Mouse (Mus musculus) small intestine, adult 2 months (tissue): ENCODE measurements around the gene Alpk3. TPM values are rescaled to one million over a fixed set of nuclear protein-coding genes. Genes with fewer than 3 reads are reported as not detected.

ENCODE experiments used
- H3K27ac ChIP-seq: fragments of 200-500 bp; 2 replicates; pipeline ENCODE4 v1.5.1; 2012; ENCODE audit warnings: low read depth, low read length, control low read depth, inconsistent platforms; ENCODE audit not compliant: insufficient read depth
- H3K27me3 ChIP-seq: fragments of 200-500 bp; 2 replicates; pipeline ENCODE4 v1.6.1; 2012; ENCODE audit warnings: mild to moderate bottlenecking, moderate library complexity, low read length, inconsistent platforms; ENCODE audit not compliant: control insufficient read depth, insufficient read depth
- H3K36me3 ChIP-seq: fragments of 200-500 bp; 2 replicates; pipeline ENCODE4 v1.6.1; 2012; ENCODE audit warnings: mild to moderate bottlenecking, low read length, control low read depth, inconsistent platforms; ENCODE audit not compliant: control insufficient read depth, insufficient read depth
- H3K4me1 ChIP-seq: fragments of 200-500 bp; 2 replicates; pipeline ENCODE4 v1.6.1; 2012; ENCODE audit warnings: low read length, inconsistent platforms, mixed read lengths; ENCODE audit not compliant: control insufficient read depth, insufficient read depth, insufficient read length
- H3K4me3 ChIP-seq: fragments of 200-500 bp; 2 replicates; pipeline ENCODE4 v1.5.1; 2012; ENCODE audit warnings: low read depth, mild to moderate bottlenecking, control low read depth, inconsistent platforms, low read length, moderate library complexity
- CTCF ChIP-seq: fragments of 200-500 bp; IDR thresholded peaks from 2 replicates; pipeline ENCODE4 v1.5.1; 2012; ENCODE audit warnings: low read depth, mild to moderate bottlenecking, control low read depth, inconsistent platforms, low read length, moderate library complexity, mixed read lengths; ENCODE audit not compliant: insufficient replicate concordance, insufficient read length; ENCODE audit errors: extremely low read depth
- POLR2A ChIP-seq: fragments of 200-500 bp; IDR thresholded peaks from 2 replicates; pipeline ENCODE4 v1.6.1; 2012; ENCODE audit warnings: low read depth, mild to moderate bottlenecking, control low read depth, inconsistent platforms, low read length, moderate library complexity
- WGBS: fragments of 180-500 bp; shearing (Covaris S2); methylation state at CpG from one replicate; pipeline ENCODE4 v1.1.7; 2018; 5-methylcytosine and 5-hydroxymethylcytosine counted together
- polyA plus RNA-seq: library from polyadenylated mRNA; depleted of rRNA; stranded (reverse); fragments of >200 nt; gene quantifications from 2 replicates; pipeline ENCODE4 v1.2.3, GENCODE M21; 2012

Gene Alpk3
- polyA plus RNA-seq, 1 experiment = 0.08 TPM

- TF ChIP-seq POLR2A (no peak), CTCF (no peak)
- H3K27me3 ChIP-seq = no peaks in the 10 kb centered on the region
- no peaks in the 10 kb centered on the region for H3K36me3 ChIP-seq
- no peak overlapping the region for H3K4me3 ChIP-seq
- H3K27ac ChIP-seq = no peak overlapping the region
- no peaks in the 10 kb centered on the region for H3K4me1 ChIP-seq
- 66% methylated on average over 6 of the region's 6 CpGs for WGBS
These were observed 36.8 kb downstream of the Alpk3 start for GRCm38 (mm10) chr7:81094104-81094757.

DNA sequence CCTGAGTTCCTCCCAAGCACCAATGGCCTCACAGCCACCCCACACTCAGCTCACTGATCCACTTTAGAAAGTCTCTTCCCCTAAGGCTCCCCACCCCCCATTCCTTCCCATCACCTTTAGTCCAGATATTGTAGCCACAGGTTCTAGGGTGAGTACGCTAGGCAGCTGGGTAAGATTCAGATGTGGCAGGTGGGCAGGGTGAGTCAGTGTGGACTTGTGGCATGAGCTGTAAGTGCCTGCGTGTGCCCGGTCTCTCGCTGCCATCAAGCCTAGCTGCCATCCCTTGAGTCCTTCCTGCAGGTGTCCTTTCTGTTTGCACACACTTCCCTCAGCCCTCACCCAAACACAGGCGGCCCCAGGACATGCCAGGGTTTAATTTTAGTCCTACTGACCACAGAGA lies 42.9 kb downstream of the Alpk3 start:
- no peaks in the 10 kb centered on the region for H3K27me3 ChIP-seq
- no peak overlapping the region for H3K27ac ChIP-seq
- TF ChIP-seq POLR2A = no peak
- TF ChIP-seq CTCF = no peak
- H3K4me1 ChIP-seq = no peaks in the 10 kb centered on the region
- no peaks in the 10 kb centered on the region for H3K36me3 ChIP-seq
- no peak overlapping the region for H3K4me3 ChIP-seq
- 66% methylated on average over 5 of the region's 5 CpGs for whole genome bisulfite sequencing

GRCm38 (mm10) chr7:81102854-81103253 lies 45.5 kb downstream of the Alpk3 start:
- TF ChIP-seq CTCF (no peak), POLR2A (no peak)
- Histone ChIP-seq H3K4me3 (no peak overlapping the region), H3K27ac (no peak overlapping the region), H3K4me1 (no peaks in the 10 kb centered on the region), H3K36me3 (no peaks in the 10 kb centered on the region), H3K27me3 (no peaks in the 10 kb centered on the region)
- WGBS = 86% methylated on average over 7 of the region's 7 CpGs

GRCm38 (mm10) chr7:81105525-81105924 lies 48.1 kb downstream of the Alpk3 start:
- H3K27me3 ChIP-seq = no peaks in the 10 kb centered on the region
- WGBS = 56% methylated on average over 4 of the region's 4 CpGs
- TF ChIP-seq POLR2A (no peak), CTCF (no peak)

DNA sequence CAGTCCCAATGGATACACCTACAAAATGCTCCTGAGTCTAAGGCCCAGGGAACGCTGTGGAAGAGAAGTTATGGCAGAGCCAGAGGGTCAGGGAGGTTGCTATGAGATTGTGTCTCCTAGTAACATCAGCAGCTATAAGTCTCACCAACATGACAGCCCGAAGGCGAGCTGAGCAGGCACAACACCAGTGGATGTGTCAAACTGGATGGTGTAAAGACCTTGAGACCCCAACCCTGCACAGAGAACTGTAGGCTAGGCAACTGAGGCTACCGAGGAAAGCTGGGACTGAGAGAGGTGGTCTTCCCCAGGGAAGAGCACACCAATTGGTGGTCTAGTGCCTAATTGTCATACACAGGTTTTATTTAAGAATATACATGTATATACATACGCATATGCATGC lies 50.8 kb downstream of the Alpk3 start:
- Histone ChIP-seq H3K4me3 (no peak overlapping the region), H3K36me3 (no peaks in the 10 kb centered on the region), H3K27ac (no peak overlapping the region), H3K4me1 (peaks cover 15% of the 10 kb centered on the region; the same call in 1 of the 2 replicates), H3K27me3 (no peaks in the 10 kb centered on the region)
- no peak for TF ChIP-seq POLR2A
- WGBS = 88% methylated on average over 5 of the region's 5 CpGs

More at GRCm38 (mm10) chr7:81105525-81105924, 48.1 kb downstream of the Alpk3 start:
- peaks cover 7% of the 10 kb centered on the region; the same call in 1 of the 2 replicates for H3K4me1 ChIP-seq
- H3K36me3 ChIP-seq = no peaks in the 10 kb centered on the region
- H3K4me3 ChIP-seq = no peak overlapping the region
- H3K27ac ChIP-seq = no peak overlapping the region

- H3K4me1 ChIP-seq = peaks cover 18% of the 10 kb centered on the region; the same call in 1 of the 2 replicates
- peak overlapping the region; percentile 12; the same call in 1 of the 2 replicates for H3K4me3 ChIP-seq
- peak overlapping the region; percentile 94 for H3K27ac ChIP-seq
- no peaks in the 10 kb centered on the region for H3K27me3 ChIP-seq
- TF ChIP-seq CTCF (no peak), POLR2A (no peak; the same call in 1 of the 2 replicates)
- WGBS = 57% methylated on average over 9 of the region's 9 CpGs
- H3K36me3 ChIP-seq = no peaks in the 10 kb centered on the region
These were observed 52.6 kb downstream of the Alpk3 start for GRCm38 (mm10) chr7:81109717-81110651.

DNA sequence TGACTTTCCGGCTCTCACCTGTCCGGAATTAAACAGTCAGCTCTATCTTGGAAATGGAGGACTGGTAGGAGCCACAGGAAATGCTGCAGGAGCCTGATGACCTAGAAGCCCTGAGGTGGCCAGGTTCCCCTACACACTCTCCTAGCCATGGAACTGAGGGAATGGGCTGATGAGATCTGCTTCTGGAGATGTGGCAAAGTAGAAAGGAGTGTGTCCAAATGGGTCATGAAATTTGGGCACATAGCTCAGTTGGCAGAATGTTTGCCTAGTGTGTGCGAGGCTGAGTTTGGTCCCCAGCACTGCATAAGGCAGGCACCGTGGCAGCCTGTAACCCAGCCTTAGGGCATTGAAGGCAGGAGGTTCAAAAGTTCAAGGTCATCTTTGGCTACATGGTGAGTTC lies 53.4 kb downstream of the Alpk3 start:
- H3K4me3 ChIP-seq = peak overlapping the region; percentile 7; the same call in 1 of the 2 replicates
- H3K4me1 ChIP-seq = peaks cover 18% of the 10 kb centered on the region; the same call in 1 of the 2 replicates
- H3K27ac ChIP-seq = peak overlapping the region; percentile 84
- TF ChIP-seq POLR2A (no peak), CTCF (no peak)
- H3K36me3 ChIP-seq = no peaks in the 10 kb centered on the region
- 71% methylated on average over 4 of the region's 4 CpGs for WGBS
- H3K27me3 ChIP-seq = no peaks in the 10 kb centered on the region
